Mouse (Mus musculus): Measurements from ENCODE around the gene 4930453N24Rik.

DNA sequence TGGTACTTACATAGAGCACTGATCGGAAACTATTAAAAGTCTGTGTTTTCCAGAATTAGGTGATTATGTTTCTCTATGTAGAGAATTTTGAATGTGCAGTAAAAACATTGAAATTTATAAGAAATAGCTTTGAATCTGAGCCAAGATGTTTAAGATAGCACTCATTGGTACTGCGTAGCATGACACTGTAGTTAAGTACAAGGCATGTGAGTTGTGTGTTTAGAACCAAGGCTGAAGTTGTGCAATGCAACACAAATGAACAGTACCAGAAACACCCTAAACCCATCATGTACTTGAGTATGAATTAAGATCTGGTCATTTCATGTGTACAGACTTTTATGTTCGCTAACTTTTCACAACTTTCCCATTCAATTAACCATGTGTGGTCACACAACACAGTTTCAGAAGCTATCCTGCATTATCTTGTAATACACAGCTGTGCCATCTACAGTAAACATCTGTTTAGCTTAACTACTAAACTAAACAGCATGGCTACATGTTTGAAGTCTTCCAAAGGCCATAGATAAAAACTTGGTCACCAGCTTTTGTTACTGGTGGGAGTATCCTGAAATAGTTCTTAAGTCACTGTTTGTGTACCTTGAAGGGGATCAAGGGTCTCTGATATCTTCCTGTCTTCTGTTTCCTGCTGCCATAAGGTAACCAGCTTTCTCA lies 46.3 kb upstream of the 4930453N24Rik start:
- no peak for TF ChIP-seq POLR2A (IDR thresholded peaks at IDR 0.05; ENCODE audit: low read depth, low read length)
- no peak for TF ChIP-seq CTCF (IDR thresholded peaks at IDR 0.05; ENCODE audit: extremely low read depth, insufficient read length, insufficient replicate concordance, low read depth, low read length)
